Mouse (Mus musculus) thymus, adult 18-20 months (tissue): ENCODE measurements around the gene Lipt1.

Source experiments
- DNase-seq, 2 experiments: peaks; one replicate each; pipeline ENCODE4 v3.0.0; 2022; ENCODE audit warnings: mixed read lengths in 2 of 2

Lipt1 gene

DNA sequence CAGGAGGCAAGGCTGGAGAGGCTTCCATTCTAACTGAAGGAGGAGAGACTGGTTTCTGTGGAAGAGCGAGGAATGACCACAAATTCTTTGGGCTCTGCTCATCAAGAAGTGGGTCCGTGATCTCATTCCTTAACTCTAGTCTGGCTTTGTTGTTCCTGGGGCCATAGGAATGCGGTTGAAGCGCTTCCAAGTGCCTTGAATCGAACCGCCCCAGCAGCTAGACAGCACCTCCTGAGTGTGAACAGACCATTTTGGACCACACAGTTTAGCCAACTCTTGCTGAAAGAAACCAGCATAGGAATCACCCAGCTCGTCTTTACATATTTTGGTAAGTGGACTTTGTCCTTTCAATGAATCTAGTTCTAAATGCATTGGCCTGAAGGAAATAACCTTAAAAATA, at the start of gene Lipt1:
Gene Lipt1 (plus strand): TSS at position 35 of the 400 bp plus-strand sequence.
- no peak for DNase-seq

DNA sequence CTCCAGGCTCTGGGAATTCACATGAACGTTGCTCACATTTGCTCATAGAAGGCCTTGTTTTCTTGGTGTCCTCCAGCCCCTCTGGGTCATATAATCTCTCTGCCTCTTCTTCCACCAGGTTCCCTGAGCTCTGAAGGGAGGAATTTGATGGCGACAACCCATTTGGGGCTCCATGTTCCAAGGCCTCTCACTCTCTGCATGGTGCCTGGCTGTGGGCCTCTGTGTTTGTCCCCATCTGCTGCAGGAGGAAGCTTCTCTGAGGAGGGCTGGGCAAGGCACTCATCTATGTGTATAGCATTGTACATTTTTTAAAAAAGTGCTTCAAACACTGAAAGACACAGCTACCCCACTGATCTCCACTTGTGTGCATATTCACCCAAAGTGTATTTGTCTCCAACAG, 39.9 kb upstream of the Lipt1 start:
- no peak for DNase-seq

DNA sequence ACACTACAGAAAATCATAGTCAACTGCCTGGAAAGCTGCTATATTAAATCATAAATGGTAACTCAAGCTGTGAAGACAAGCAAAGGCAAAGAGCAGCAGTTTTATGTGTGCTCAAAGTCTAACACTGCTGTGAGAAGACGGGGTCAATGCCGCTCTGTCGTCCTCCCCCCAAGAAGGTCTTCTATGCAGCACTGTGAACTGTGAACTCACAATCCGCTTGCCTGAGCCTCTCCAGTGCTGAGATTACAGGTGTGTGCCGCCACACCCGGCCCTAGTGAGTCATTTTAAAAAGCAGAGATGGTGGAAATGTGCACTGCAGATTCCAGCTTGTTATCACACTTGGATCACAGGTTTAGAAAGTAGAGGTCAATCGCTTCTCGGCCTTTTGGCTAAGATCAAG, 24.7 kb upstream of the Lipt1 start:
- DNase-seq, result no peak

DNA sequence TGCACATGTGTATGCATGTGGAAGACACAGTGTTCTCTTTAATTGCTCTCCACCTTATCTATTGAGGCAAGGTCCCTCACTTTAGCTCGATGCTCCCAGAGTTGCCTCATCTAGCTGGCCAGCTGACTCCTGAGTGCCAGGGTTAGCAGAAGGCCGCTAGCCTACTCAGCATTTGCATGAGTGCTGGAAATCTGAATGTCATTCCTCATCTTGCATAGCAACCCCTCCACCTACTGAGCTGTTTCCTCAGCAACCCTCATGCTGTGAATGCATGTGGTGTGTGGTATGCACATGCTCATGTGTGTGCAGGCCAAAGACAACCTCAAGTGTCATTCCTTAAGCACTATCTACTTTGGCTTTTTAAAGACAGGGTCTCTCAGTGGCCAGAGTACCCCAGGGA, 20.8 kb upstream of the Lipt1 start:
- DNase-seq, result no peak

DNA sequence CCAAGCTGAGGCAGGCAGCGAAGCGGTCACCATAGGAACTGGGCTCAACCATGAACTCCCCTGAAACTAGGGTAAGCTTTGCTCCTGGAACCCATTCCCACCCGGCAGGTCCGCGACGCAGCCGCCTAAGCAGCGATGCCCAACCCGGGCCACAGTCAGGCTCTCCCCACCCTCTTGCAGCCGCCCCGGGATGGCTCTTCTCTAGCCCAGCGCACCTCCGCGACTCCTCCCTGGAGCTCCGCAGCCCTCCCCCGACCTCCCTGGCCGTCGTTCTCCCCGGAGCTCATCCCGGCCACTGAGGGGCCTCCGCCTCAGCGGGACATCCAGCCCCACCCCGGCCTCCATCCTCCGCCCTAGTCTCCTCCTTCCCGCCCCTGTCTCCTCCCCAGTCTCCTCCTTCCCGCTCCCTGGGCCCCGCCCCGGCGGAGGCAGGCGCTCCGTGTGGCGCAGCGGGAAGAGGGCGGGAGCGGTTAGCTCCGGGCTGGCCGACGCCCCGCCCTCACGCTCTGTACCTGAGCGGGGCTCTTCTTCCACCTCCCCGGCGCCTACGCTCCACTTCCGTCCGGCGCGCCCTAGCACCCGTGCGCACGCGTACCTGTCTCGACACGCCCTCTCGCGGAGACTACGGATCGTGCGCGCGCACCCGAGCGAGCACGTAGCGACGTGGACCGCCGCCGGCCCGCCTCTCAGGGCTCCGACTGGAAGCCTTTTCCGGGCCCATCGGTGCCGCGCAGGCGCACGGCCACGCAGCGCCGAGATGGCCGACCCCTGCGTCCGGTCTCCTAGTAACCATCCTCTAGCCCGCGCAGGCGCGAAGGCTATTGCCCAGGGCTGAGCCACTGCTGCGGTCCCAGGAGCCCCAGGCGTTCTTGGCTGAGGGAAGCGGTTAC, 6.8 kb upstream of the Lipt1 start:
- DNase-seq, result peak; percentile 99 to 100

DNA sequence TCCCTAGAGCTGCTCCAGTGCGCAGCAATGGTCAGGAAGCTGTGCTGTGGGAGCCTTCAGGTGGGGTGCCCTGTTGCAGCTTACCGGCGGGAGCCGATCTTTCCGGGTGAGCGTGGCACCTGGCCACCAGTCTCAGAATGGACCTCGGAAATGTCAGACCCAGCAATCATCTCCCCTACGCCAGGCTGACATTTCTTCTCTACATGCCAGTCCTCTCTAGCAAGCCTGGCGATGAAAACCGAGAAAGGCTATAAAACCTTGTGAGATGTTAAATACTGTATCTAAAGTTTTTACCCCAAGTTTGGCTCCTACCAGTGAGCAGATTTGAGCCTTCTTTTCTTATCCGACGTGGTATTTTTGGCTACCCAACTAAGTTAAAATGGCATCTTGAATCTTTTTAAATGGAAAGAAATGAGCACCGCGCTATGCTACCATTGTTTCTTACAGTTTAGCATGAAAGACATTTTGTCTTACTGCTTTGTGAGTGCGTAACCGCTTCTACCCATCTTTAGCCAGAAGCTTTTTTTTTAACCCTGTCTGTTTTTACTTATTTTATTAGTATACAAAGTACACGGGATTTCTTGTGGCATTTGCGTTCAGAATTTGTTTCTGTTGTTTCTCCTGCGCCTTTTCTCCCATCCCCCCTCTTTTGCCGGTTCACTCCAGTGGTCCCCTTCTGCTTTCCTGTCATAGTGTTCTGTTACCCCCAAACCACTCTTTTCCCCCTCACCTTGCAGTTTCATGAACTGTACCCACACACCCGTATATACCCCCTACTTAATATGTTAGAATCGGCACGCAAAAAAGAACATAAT, 5.9 kb upstream of the Lipt1 start:
- no peak for DNase-seq

DNA sequence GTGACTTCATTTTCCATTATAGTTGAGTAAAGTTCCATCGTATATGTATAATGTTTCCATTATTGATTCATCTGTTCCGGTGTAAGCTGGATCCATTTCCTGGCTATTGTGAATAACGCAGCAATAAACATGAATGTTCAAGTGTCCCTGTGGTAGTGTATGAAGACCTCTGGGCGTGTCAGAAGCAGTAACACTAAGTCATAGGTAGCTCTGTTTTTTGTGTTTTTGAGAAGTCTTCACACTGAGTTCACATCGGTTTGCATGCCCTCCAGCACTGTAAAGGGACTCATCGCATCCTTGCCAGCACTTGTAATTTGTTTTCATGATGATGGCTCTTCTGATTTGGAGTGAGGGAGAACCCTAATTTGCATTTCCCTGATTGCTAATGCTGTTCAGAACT, 5.3 kb upstream of the Lipt1 start, which contains the start of gene Tsga10:
Gene Tsga10 (minus strand): TSS at position 144 of the 400 bp plus-strand sequence.
- DNase-seq, result no peak

DNA sequence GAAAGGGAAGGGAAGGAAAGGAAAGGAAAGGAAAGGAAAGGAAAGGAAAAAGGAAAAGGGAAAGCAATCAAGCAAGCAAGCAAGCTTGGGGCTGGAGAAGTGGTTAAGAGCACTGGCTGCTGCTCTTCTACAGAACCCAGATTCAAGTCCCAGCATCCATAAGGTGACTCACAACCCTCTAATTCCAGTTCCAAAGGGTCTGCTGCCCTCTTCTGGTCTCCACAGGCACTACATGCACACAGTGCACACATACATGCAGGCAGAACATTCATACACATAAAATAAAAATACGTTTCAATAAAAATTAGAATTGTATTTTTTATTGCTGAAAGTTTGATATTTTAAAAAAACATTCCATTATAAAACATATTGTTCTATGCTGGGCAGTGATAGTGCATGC, 4.5 kb upstream of the Lipt1 start:
- peak in 1 of 2 experiments; percentile 28 for DNase-seq

DNA sequence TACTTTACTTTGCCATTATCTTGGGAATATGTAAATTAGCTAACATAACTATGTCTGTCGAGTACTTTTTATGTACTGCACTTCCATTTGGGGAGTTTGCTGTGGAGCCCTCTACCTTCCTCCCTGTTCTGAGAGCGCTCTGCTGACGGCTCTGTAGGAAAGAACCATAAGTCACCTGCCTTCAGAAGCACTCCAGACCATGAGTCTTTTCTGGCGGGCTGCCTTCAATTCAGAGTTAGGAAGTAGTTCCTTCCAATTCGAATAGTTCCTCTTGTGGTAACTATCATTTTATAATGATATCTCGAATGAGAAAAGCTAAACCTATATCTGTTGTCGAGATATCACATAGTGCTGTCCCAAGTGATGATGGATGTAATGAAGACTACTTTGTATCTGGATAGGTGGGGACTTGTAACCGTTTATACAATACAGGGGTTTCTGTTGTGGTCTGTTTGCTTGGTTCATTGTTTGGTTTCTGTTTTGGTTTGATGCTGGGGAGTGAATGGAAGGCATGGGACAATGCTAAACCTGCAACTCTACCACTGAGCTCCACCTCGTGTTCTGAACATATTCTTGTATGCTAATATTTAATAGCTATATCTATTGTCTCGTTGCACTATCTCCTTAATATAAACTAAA, 3.7 kb upstream of the Lipt1 start:
- DNase-seq, result no peak

DNA sequence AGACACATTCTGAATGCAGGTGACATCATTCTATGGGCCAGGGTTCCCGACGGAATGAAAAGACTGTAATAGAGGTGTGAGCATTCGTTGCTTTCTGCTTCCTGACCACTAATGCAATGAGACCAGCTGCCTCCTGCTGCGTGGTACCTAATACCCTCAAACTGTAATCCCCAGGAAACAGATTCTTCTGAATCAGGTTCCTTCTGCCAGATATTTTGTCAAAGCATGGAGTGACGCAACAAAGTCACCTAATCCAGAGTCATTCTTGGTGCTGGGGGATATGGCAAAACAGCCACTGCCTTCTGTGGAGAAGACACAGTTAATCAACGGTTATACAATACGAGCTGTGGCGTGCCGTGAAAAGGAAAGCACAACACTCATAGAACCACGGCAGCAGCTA, 2.9 kb upstream of the Lipt1 start:
- DNase-seq, result no peak

DNA sequence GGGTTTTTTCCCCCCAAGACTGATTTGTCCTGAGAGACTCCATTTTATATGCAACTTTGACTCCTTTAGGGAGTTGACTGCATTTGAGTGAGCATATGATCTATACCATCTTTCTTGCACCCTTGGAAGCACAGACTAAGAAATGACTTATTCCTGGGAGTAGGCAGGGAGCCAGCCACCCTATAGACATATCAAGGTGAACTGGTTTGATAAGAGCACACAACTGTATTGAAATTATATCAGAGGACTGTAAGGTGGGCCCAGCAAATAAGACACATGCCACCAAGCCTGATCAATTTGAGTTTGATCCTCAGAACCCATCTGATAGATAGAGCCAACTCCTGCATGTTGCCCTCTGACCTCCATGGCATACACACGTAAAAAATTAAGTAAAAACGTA, 2.2 kb upstream of the Lipt1 start:
- no peak for DNase-seq

DNA sequence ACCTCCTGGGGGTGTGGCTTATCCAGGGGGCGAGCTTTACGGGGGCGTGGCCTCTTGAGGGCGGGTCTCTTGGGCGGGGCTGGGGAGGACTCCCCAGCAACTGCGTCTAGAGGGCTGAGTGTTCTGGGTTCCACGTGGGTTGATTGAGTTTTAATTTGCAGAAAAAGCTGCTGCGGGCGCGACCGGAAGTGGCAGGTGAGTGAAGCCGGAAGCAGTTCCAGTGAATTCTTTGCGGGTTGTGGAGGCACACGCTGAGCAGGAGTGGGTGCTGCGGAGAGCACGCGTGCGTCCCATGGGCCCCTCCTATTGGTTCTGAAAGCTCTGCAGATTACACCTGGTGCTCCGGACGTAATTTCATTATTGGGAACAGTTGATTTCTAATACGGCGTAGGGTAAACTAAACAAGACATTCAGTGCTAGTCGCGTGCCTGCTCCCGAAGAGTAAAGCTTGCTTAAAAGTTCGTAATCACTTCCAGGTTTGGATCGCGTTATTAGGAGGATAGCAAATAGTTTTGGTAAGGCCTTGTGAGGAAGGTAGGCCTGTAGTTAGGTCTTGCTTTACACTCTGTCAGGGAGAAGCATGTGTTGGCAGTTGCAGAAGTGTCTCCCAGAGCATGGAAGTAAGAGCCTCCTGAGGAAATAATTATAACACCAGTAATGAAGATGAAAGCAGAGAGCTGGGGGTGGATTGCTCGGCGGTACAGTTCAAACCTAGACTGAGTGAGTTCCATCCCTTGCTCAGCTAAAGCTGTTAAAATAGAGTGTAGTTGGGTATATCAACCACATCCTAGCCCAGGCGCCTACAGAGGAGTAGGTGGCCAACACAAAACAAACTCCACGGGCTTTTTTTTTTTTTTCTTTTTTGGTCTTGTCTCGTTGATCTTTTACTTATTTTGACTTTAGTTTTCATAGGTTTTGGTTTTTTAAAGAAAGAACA, 861 bp downstream of the Lipt1 start:
- DNase-seq, result peak; percentile 64 to 79

DNA sequence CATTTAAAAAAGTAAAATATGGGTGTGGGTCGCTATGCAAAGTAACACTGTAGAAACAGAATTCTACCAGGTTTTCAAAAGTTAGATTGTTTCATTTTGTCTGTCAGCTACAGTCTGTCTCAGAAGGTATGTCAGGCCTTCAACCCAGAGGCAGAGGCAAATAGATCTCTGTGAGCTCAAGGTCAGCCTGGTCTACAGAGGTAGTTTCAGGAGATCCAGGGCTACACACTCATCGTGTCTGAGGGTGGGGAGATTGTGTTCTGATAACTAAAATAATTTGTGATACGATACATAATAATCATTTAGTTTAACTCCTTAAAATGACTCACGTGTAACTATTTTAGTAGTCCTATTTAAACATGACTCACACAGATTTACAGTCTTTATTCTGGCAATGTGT, 1.6 kb downstream of the Lipt1 start:
- no peak for DNase-seq

DNA sequence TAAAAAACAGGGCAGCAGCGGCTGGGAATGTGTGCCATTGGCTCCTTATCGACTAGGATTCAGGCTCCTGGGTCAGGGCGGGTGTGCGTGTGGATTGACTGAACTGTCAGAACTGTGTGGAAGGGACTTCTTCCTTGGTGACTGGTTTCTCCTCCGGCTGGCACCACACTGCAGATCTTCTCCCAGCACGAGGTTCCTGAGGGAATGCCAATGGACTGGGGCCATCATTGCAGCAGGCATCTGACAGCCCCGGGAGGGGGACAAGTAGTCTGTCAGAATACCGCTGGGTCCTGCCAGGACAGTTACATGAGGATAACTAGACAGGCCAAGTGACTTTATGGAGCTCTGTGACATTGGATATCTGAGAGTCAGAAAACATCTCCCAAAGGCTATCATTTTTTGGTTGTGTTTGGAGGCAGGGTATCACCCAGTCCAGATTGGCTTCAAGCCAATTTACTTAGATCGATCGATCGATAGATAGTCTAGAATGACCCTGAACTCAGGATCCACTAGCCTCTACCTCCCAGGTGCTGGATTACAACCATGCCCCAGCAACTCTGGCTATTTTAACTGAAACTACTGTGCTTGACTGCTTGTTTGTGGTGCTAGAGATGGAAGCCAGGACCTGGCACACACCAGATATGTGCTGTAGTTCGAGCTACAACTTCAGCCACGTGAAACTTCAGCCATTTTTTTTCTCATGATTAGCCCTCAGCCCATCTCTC, 6.4 kb downstream of the Lipt1 start:
- DNase-seq, result no peak

DNA sequence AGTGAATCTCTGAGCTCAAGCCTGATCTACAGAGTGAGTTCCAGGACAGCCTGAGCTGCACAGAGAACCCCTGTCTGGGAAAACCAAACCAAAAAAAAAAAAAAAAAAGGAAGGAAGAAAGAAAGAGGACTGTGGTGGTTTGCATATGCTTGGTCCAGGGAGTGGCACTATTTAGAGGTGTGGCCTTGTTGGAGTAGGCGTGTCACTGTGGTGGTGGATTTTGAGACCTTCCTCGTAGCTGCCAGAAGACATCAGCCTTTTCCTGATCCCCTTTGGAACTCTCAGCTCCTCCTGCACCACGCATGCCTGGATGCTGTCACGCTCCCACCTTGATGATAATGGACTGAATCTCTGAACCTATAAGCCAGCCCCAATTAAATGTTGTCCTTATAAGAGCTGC, 11.9 kb downstream of the Lipt1 start:
- no peak for DNase-seq

DNA sequence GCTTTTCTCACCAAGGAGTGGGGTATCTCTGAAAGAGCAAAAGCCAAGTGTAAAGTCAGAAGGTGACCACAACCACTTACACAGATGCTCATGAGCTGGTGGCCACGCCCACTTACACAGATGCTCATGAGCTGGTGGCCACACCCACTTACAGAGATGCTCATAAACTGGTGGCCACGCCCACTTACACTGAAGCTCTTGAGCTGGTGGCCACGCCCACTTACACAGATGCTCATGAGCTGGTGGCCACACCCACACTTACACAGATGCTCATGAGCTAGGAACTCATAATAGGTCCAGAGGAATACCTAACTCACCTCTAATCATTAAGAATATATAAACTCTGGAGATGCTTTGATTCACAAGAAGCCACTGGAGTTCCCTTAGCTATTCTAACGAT, 12.9 kb downstream of the Lipt1 start:
- no peak for DNase-seq

DNA sequence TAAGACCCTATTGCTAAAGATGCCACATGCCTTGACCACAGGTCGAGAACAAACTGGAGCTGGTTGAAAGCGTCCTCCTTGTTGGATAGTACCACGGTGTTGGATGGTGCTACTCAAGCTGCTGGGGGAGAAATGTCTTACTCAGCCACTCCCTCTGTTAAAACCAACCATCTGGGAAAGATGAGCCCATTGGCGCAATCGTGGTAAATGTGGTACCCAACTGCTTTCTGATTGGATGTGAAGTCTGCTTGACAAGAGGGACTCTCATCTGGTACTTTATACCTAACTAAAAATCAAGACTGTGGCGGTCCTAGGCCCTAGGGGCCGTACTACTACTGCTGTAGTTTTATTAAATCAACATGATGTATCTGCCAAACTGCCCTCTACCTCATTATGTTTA, 17.7 kb downstream of the Lipt1 start:
- DNase-seq, result no peak

DNA sequence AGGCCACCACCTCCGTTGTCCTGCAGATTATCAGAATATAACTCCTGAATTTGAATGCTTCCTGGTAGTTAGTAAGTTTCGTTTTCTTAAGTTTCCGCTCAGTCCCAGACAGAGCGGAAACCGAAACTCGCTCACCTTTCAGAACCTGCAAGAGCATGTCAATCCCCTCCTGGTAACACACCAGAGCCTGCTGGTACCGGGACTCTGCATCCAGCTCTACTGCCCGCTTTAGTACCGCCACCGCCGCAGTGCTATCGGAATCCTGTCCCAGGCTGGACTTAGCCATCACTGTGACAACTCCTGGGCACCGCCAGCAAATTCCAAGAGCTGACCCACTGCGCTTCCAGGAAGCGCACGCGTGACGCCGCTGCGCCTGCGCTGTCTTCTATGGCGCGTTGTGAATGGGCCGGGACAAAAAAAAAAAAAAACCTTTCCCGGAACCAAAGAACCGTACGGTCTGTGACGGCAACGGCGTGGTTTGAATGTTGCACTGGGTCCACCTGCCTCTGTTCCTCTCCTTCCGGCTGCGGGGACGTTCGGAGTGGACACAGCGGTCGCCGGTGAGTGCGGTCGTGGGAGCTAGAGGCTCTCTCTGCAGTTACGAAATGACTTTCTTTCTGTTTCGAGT, 18.6 kb downstream of the Lipt1 start, which contains the start of the genes Mitd1 and Mrpl30:
Gene Mitd1 (minus strand): TSS at position 387 of the 628 bp plus-strand sequence.
Gene Mrpl30 (plus strand): TSS at position 453 of the 628 bp plus-strand sequence.
- DNase-seq, result peak; percentile 68 to 77

DNA sequence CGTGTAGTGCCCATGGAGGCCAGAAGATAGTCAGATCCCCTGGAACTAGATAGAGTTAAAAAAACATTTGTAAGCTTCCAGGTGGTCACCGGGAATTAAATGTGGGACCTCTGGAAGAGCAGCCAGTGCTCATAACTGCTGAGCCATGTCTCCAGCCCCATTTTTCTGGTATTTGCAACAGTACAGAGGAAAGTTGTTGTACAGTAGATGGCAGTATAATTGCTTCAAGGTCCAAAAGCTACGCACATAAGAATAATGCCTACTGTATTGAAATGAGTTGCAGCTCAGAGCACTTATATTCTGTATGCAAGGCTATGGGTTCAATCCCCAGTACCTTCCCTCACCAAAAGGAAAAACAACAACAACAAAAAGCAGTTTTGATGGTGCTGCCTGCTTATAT, 19.9 kb downstream of the Lipt1 start:
- DNase-seq, result no peak

DNA sequence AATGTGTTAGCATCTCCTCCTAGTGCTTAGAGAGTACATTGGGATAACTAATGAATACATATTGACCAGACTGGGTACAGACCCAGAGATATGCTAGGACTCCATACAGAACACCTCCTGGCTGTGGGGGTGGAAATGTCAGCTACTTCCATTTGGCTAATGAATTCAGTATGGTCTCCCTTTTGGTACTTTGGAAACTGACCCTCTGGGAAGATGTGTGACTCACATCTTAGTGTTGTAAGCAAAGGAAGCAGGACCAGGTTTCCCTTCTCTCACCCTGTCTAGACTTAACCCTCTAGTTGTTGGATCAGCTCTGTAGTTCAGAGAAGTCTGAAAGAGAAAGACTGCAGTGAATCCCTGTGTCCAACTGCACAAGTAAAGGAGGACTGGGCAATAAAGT, 23.1 kb downstream of the Lipt1 start:
- no peak for DNase-seq

DNA sequence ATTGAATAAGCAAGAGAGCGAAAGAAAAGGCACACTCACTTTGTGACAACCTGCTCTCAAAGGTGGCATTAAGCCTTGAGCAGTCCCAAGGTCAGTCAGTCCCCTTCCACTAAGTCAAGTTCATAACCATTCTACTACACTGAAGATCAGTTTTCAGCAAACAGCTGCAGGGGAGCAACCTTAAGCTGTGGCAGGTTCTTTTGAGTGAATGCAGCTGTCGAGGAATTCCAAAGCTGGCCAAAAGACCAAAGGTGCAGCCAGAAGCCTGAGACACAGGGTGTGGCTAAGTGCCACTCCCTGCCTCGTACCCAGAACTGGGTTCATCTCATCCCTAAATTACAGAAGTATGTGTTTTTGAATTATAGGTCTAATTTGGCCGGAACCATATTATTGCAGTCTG, 28.3 kb downstream of the Lipt1 start:
- no peak for DNase-seq
